Mouse (Mus musculus): ENCODE results near the gene Fra10ac1. TPM values are rescaled to one million over a fixed set of nuclear protein-coding genes. Genes with fewer than 3 reads are reported as not detected.

The Fra10ac1 gene
- total RNA-seq, 2 experiments from 2014 or later = 13.3 to 13.6 TPM

Other genes with a start within 250 kb of the Fra10ac1 start
- gene Myof, start 180.6 kb downstream of the Fra10ac1 start, total RNA-seq (2021) = 10 to 100 TPM; 14.9 to 15.7 TPM
- gene Cep55, start 169.1 kb downstream of the Fra10ac1 start, total RNA-seq (2021) = 1 to 10 TPM; 7.1 to 7.8 TPM
- gene Ffar4, start 127.1 kb downstream of the Fra10ac1 start, total RNA-seq (2021) = 10 to 100 TPM in 1 of 2 experiments, under 1 TPM in 1; 0.79 to 10.7 TPM
- 1 to 10 TPM; 1.8 to 6.2 TPM for gene Rbp4, start 98.9 kb downstream of the Fra10ac1 start, total RNA-seq (2021)
- gene Pde6c, start 91.4 kb downstream of the Fra10ac1 start, total RNA-seq (2021) = not detected
- gene Lgi1, start 40.4 kb upstream of the Fra10ac1 start, total RNA-seq (2021) = under 1 TPM; 0.32 to 0.41 TPM
- 1 to 10 TPM; 1.6 to 1.9 TPM for gene Slc35g1, start 171.8 kb upstream of the Fra10ac1 start, total RNA-seq (2021)